Mouse (Mus musculus): ENCODE results near the gene Tmeff1.

DNA sequence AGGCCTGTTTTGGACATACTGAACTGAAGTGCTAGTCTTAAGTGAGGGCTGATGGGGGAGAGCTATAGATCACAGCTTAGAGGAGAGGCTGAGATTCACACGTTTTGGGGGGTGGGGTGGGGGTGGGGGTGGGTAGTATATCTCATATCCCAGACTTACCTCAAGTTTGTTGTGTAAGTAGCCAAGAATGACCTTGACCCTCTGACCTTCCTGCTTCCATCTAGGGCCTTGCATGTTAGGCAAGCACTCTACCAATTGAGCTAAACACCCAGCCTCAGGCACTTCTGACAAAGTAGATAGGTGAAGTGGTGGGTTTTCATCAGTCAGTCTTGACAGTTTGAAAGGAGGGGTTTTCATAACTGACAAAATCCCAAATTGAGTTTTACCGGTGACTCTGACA, 92.8 kb downstream of the Tmeff1 start:
- no peak for TF ChIP-seq CHD2 (IDR thresholded peaks at IDR 0.05; ENCODE audit: low read depth, low read length)
- no peak for TF ChIP-seq ZNF384 (IDR thresholded peaks at IDR 0.05; ENCODE audit: low read depth, low read length)
